Mouse (Mus musculus) MEL-GATA-1-ER (cell line): ENCODE data around the gene Slco2a1.

ENCODE experiments used
- DNase-seq: peaks from one replicate; pipeline ENCODE4 v3.0.0-alpha.2; 2012; ENCODE audit warnings: low read depth; ENCODE audit errors: extremely low read depth

The Slco2a1 gene

GRCm38 (mm10) chr9:102988462-102988861, at the start of gene Slco2a1:
Slco2a1 (plus strand) TSS chr9:102988712.
- no peak for DNase-seq

- no peak for DNase-seq
Observed at GRCm38 (mm10) chr9:102942221-102942620, 46.3 kb upstream of the Slco2a1 start.

GRCm38 (mm10) chr9:102944891-102945290, 43.6 kb upstream of the Slco2a1 start:
- DNase-seq = no peak

- DNase-seq = no peak
Observed at GRCm38 (mm10) chr9:102946469-102947015, 42.0 kb upstream of the Slco2a1 start.

GRCm38 (mm10) chr9:102948706-102949105, 39.8 kb upstream of the Slco2a1 start:
- DNase-seq = no peak

- no peak for DNase-seq
Observed at GRCm38 (mm10) chr9:102951091-102951994, 37.2 kb upstream of the Slco2a1 start.

- DNase-seq = no peak
Observed at GRCm38 (mm10) chr9:102955866-102956265, 32.6 kb upstream of the Slco2a1 start.

- no peak for DNase-seq
Observed at GRCm38 (mm10) chr9:102958703-102959102, 29.8 kb upstream of the Slco2a1 start.

GRCm38 (mm10) chr9:102961356-102962092, 27.0 kb upstream of the Slco2a1 start:
- DNase-seq = no peak

GRCm38 (mm10) chr9:102962093-102962788, 26.3 kb upstream of the Slco2a1 start:
- DNase-seq = no peak

GRCm38 (mm10) chr9:102963321-102963720, 25.2 kb upstream of the Slco2a1 start:
- DNase-seq = no peak

- DNase-seq = no peak
Observed at GRCm38 (mm10) chr9:102964644-102965043, 23.9 kb upstream of the Slco2a1 start.

GRCm38 (mm10) chr9:102972393-102973050, 16.0 kb upstream of the Slco2a1 start:
- no peak for DNase-seq

GRCm38 (mm10) chr9:102975887-102976286, 12.6 kb upstream of the Slco2a1 start:
- no peak for DNase-seq

GRCm38 (mm10) chr9:102977090-102977489, 11.4 kb upstream of the Slco2a1 start:
- no peak for DNase-seq

- no peak for DNase-seq
Observed at GRCm38 (mm10) chr9:102977791-102978492, 10.6 kb upstream of the Slco2a1 start.

- DNase-seq = no peak
Observed at GRCm38 (mm10) chr9:102979011-102979700, 9.4 kb upstream of the Slco2a1 start.

- DNase-seq = no peak
Observed at GRCm38 (mm10) chr9:102979956-102980355, 8.6 kb upstream of the Slco2a1 start.

- no peak for DNase-seq
Observed at GRCm38 (mm10) chr9:102980420-102980819, 8.1 kb upstream of the Slco2a1 start.

- no peak for DNase-seq
Observed at GRCm38 (mm10) chr9:102981791-102982190, 6.7 kb upstream of the Slco2a1 start.
